Mouse (Mus musculus) gastrocnemius, adult 8-10 months (tissue): Measurements from ENCODE around the gene Plekhm2. TPM values are rescaled to one million over a fixed set of nuclear protein-coding genes. Genes with fewer than 3 reads are reported as not detected.

Experiments
- total RNA-seq, 4 experiments: library from RNA; stranded (reverse); gene quantifications; 2 replicates each; pipeline ENCODE4 v1.2.4; 2022

The Plekhm2 gene
- total RNA-seq, 4 experiments from 2014 or later = 25.0 to 32.5 (median 30.2) TPM

Other genes with a start within 250 kb of the Plekhm2 start
- under 1 TPM in 2 of 4 experiments, not detected in 2; 0.11 to 0.58 TPM for gene Clcnkb, start 248.9 kb downstream of the Plekhm2 start, total RNA-seq
- 100 to 1,000 TPM; 243 to 314 (median 275) TPM for gene Hspb7, start 244.1 kb downstream of the Plekhm2 start, total RNA-seq
- under 1 TPM in 3 of 4 experiments, not detected in 1; 0.32 to 0.54 (median 0.36) TPM for gene Srarp, start 228.8 kb downstream of the Plekhm2 start, total RNA-seq
- 10 to 100 TPM; 30.2 to 38.3 (median 33.0) TPM for gene Zbtb17, start 220.2 kb downstream of the Plekhm2 start, total RNA-seq
- gene Spen, start 126.3 kb downstream of the Plekhm2 start, total RNA-seq = 10 to 100 TPM; 17.0 to 23.9 (median 23.5) TPM
- 1 to 10 TPM in 2 of 4 experiments, under 1 TPM in 2; 0.46 to 2.2 (median 0.94) TPM for gene Fblim1, start 58.8 kb downstream of the Plekhm2 start, total RNA-seq
- under 1 TPM; 0.16 to 0.46 (median 0.31) TPM for gene Tmem82, start 46.3 kb downstream of the Plekhm2 start, total RNA-seq
- gene Slc25a34, start 41.1 kb downstream of the Plekhm2 start, total RNA-seq = 10 to 100 TPM in 3 of 4 experiments, 1 to 10 TPM in 1; 9.2 to 14.0 (median 12.3) TPM
- gene Rsc1a1, start 20.7 kb upstream of the Plekhm2 start, total RNA-seq = 10 to 100 TPM in 2 of 4 experiments, 1 to 10 TPM in 2; 6.0 to 12.0 (median 9.2) TPM
- gene Ddi2, start 58.5 kb upstream of the Plekhm2 start, total RNA-seq = 10 to 100 TPM; 53.9 to 63.4 (median 56.8) TPM
- not detected for gene Agmat, start 81.8 kb upstream of the Plekhm2 start, total RNA-seq
- 10 to 100 TPM; 11.6 to 13.9 (median 13.8) TPM for gene Dnajc16, start 126.0 kb upstream of the Plekhm2 start, total RNA-seq
- gene Casp9, start 128.7 kb upstream of the Plekhm2 start, total RNA-seq = 1 to 10 TPM; 1.5 to 2.5 (median 1.9) TPM
- gene Cela2a, start 161.3 kb upstream of the Plekhm2 start, total RNA-seq = not detected
- not detected for gene Ctrc, start 181.5 kb upstream of the Plekhm2 start, total RNA-seq
- 1 to 10 TPM; 2.1 to 3.7 (median 3.1) TPM for gene Efhd2, start 210.0 kb upstream of the Plekhm2 start, total RNA-seq